Mouse (Mus musculus): ENCODE measurements at regions not wholly inside any gene's neighbourhood (a gene's known extent, or its start where the extent isn't known, plus 50 kb on each side); places are given as distances from the start of the nearest gene placed in this dataset.

- no peak for DNase-seq (ENCODE audit: low read depth, low spot score)
Observed at GRCm38 (mm10) chr6:101484526-101485287, 107.0 kb upstream of the Pdzrn3 start.

GRCm38 (mm10) chr6:101482635-101483465 is 105.2 kb upstream of the Pdzrn3 start:
- DNase-seq (ENCODE audit: low read depth, low spot score): no peak

GRCm38 (mm10) chr6:101473956-101474355 is 96.3 kb upstream of the Pdzrn3 start:
- DNase-seq (ENCODE audit: low read depth, low spot score): no peak

DNA sequence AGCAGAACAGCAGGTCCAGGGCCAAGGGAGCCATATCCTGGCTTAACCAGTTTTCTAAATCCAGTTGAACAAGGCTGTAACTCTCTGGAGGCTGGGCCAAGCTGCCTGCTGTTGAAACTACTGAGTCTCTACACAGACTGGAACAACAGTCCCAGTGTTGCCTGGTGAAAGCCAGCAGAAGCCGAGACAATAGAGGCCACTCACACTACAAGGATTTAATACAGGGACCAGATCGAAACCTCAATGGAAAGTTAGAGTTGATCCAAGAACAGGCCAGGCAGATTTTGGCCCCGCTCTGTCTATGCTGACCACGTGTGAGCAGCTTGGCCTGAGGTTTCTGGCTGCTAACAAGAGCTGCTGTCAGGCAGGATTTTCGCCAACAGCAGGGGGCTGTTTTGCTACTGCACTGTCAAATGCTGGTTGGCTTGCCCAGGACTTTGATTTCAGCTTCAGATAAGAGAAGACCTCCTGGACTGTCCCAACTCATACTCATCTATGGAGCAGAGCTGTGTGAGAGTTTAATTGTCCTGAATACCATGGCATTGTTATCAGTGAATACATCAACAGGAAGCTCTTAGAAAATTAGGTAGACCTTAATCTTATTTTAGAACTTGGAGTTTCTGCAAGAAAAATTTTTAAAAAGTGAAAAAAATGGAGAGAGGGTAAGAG is 95.7 kb upstream of the Pdzrn3 start:
- no peak for DNase-seq (ENCODE audit: low read depth, low spot score)

GRCm38 (mm10) chr6:101464910-101465309 is 87.2 kb upstream of the Pdzrn3 start:
- DNase-seq (ENCODE audit: low read depth, low spot score): no peak

DNA sequence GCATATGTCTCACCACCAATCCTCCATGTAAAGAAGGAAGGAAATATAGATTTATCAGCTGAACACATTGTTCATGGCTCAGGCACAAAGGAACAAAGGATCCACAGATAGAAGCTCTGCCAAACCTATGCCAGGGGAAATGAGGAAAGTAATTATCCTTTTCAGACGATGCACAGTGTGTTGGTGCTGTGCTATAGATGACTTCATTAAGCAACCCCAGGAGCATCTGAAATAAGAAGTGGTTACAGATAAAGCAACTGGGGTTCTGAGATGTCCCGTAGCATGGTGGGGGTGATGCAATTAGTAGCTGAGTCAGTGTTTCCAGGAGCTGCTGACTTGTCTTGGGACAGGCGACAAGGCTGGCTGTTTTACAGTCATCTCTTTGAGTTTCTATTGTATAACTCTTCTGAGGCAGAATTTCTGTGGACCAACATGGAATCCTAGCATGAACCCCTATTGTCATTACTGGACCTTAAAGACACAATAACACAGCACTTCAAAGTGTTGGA is 86.2 kb upstream of the Pdzrn3 start:
- no peak for DNase-seq (ENCODE audit: low read depth, low spot score)

- no peak for DNase-seq (ENCODE audit: low read depth, low spot score)
Observed at GRCm38 (mm10) chr6:101446720-101447119, 69.0 kb upstream of the Pdzrn3 start.

GRCm38 (mm10) chr6:101446316-101446715 is 68.6 kb upstream of the Pdzrn3 start:
- no peak for DNase-seq (ENCODE audit: low read depth, low spot score)

DNA sequence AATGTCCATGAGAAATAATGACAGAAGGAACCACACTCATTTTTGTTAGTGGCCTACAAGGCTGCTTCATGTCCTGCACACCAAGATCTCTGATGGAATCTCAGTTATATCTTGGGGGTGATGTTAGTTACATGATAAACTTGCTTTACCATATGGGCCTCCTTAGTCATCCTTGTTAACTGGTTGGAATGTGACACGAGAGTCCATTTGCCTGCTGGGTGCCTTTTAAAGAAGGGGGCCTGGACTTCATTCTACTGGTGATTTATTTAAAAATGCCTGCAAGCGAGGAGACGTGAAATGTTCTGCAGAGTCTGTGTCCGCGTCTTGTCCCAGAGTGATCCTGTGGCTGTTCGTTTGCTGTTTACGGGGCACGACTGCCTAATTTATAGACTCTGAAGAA is 55.1 kb upstream of the Pdzrn3 start:
- DNase-seq (ENCODE audit: low read depth, low spot score): no peak

GRCm38 (mm10) chr6:101429634-101430033 is 51.9 kb upstream of the Pdzrn3 start:
- no peak for DNase-seq (ENCODE audit: low read depth, low spot score)
